Mouse (Mus musculus): ENCODE measurements around the gene Afg1l. TPM values are rescaled to one million over a fixed set of nuclear protein-coding genes. Genes with fewer than 3 reads are reported as not detected.

The Afg1l gene
- 7.1 and 8.1 TPM in 2 replicates for total RNA-seq (2014; rRNA removed)
- 6.6 and 7.9 TPM in 2 replicates for polyA plus RNA-seq (2015; fragmentation: Nextera tagmentation; extraction: Ambion mirVana)

- under 1% methylated on average over 29 of the region's 29 CpGs for WGBS
- peak; percentile 96 for ATAC-seq
Measured at GRCm38 (mm10) chr10:42478341-42478720, at the start of gene Afg1l. TSS of gene Afg1l (minus strand) at chr10:42478565.

GRCm38 (mm10) chr10:42525682-42526081, 47.3 kb upstream of the Afg1l start:
- Histone ChIP-seq H3K27ac (no peak overlapping the region), H3K9ac (replicated peaks; ENCODE audit: low read length) (no peak overlapping the region), H3K9me3 (ENCODE audit: low read length) (no peaks in the 10 kb centered on the region), H3K27me3 (ENCODE audit: insufficient read depth, low read length) (no peaks in the 10 kb centered on the region), H3K4me2 (ENCODE audit: low read depth, low read length) (no peak overlapping the region), H3K4me3 (ENCODE audit: low read length) (no peak overlapping the region), H3K4me1 (ENCODE audit: insufficient read depth, low read length) (no peaks in the 10 kb centered on the region), H3K36me3 (ENCODE audit: insufficient read depth, low read length) (peaks cover 13% of the 10 kb centered on the region)
- TF ChIP-seq CTCF (IDR thresholded peaks at IDR 0.05; ENCODE audit: low read depth), result no peak
- DNase-seq (ENCODE audit: low spot score) (no peak), ATAC-seq (no peak)
- 94% methylated on average over 3 of the region's 3 CpGs for WGBS

More at GRCm38 (mm10) chr10:42478341-42478720, at the start of gene Afg1l:
- peak; percentile 96 for DNase-seq (ENCODE audit: low spot score)
- H3K9me3 ChIP-seq (ENCODE audit: low read length), result no peaks in the 10 kb centered on the region
- no peaks in the 10 kb centered on the region for H3K36me3 ChIP-seq (ENCODE audit: insufficient read depth, low read length)
- peak within 1 kb of the TSS; percentile 78 for H3K4me2 ChIP-seq (ENCODE audit: low read depth, low read length)
- no peaks in the 10 kb centered on the region for H3K27me3 ChIP-seq (ENCODE audit: insufficient read depth, low read length)
- peak; percentile 49 for TF ChIP-seq CTCF (IDR thresholded peaks at IDR 0.05; ENCODE audit: low read depth)
- H3K9ac ChIP-seq (replicated peaks; ENCODE audit: low read length), result peak within 1 kb of the TSS; percentile 68
- no peaks in the 10 kb centered on the region for H3K4me1 ChIP-seq (ENCODE audit: insufficient read depth, low read length)
- peak within 1 kb of the TSS; percentile 65 for H3K4me3 ChIP-seq (ENCODE audit: low read length)
- peak within 1 kb of the TSS; percentile 77 for H3K27ac ChIP-seq

DNA sequence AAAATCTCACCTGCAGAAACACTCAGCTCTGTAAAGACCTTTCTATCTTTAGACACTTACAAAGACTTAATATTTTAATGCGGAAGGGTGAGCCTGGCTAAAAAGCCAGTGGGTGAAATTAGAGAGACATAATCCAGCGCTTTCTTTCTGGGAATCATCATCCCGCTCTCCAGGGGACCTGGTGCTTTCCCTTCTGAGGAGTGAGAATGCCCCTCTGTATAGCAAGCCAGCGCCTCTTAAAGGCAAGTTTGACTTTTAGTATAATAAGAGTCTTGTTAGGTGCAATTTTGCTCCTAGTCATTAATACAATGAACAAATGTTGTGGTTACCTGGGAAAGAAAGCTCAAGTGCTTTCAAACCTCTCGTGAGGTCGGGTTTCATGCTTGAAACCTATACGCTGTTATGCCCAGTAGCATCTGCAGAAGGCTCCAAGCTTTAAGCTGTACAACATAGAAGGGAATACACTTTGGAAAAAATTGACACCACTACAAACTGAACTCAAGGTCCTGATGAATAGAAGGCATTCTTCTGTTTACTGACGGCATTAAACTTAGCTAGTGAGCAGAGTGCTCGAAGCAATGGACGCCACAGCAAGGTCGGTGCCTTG, 45.3 kb upstream of the Afg1l start:
- no peaks in the 10 kb centered on the region for H3K4me1 ChIP-seq (ENCODE audit: insufficient read depth, low read length)
- TF ChIP-seq CTCF (IDR thresholded peaks at IDR 0.05; ENCODE audit: low read depth), result no peak
- no peak for DNase-seq (ENCODE audit: low spot score)
- no peak overlapping the region for H3K9ac ChIP-seq (replicated peaks; ENCODE audit: low read length)
- no peak overlapping the region for H3K4me2 ChIP-seq (ENCODE audit: low read depth, low read length)
- 67% methylated on average over 11 of the region's 11 CpGs for WGBS
- H3K36me3 ChIP-seq (ENCODE audit: insufficient read depth, low read length), result peaks cover 6% of the 10 kb centered on the region
- H3K27me3 ChIP-seq (ENCODE audit: insufficient read depth, low read length), result no peaks in the 10 kb centered on the region
- no peak overlapping the region for H3K27ac ChIP-seq
- no peak for ATAC-seq
- no peaks in the 10 kb centered on the region for H3K9me3 ChIP-seq (ENCODE audit: low read length)
- no peak overlapping the region for H3K4me3 ChIP-seq (ENCODE audit: low read length)

DNA sequence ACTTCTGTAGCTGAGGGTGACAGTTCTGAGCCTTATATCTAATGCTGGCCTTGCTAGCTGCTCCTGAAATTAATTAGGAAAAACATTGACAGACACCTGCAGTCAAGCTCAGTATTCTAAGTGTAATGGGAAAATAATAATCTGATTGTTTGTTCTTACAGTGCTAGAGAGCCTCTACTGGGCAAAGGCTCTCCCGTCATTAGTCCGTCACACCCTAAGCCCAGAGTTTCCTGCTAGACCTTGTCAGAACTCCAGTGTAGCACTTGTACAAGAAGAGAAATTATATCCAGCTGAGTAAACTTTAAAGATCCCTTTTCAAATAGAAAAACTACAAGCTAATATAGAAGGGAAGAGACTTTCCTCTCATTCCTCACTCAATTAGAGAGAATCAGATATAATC, 44.5 kb upstream of the Afg1l start:
- Histone ChIP-seq H3K9ac (replicated peaks; ENCODE audit: low read length) (no peak overlapping the region), H3K9me3 (ENCODE audit: low read length) (no peaks in the 10 kb centered on the region), H3K27me3 (ENCODE audit: insufficient read depth, low read length) (no peaks in the 10 kb centered on the region), H3K4me2 (ENCODE audit: low read depth, low read length) (no peak overlapping the region), H3K4me1 (ENCODE audit: insufficient read depth, low read length) (no peaks in the 10 kb centered on the region), H3K36me3 (ENCODE audit: insufficient read depth, low read length) (no peaks in the 10 kb centered on the region; the same call in 1 of the 2 replicates), H3K4me3 (ENCODE audit: low read length) (no peak overlapping the region), H3K27ac (no peak overlapping the region)
- 49% methylated on average over 2 of the region's 2 CpGs for WGBS
- ATAC-seq, result no peak
- no peak for TF ChIP-seq CTCF (IDR thresholded peaks at IDR 0.05; ENCODE audit: low read depth)
- no peak for DNase-seq (ENCODE audit: low spot score)

DNA sequence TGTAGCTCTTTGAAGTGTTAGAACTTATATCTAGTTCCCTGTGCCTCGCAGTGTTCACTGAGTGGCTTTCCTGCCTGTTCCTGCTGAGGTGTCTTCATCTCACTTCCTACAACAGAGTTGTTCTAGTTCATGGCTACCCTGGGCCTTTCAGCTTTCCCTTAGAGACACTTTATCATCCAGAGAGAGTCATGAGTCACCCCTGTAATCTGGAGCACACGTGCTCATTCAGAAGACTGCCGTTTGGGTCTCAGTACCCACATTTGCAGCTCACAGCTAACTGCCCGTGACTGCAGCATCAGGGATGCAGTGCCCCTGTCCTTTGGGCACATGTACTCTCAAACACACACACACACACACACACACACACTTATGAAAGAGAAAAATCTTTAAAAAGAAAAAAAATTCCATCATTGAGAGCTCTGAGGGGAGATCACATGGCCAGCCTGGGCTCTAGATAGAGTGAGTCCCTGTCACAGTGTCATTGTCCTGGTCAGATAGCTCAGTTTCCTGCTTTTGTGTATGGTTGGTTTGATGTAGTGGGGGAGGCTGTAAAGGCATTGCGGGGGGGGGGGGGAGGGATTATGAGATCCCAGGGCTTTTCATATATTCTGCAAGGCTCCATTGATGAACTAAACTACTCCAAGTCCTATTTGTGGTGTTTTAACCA, 43.1 kb upstream of the Afg1l start:
- Histone ChIP-seq H3K9ac (replicated peaks; ENCODE audit: low read length) (no peak overlapping the region), H3K4me1 (ENCODE audit: insufficient read depth, low read length) (no peaks in the 10 kb centered on the region), H3K27ac (no peak overlapping the region), H3K27me3 (ENCODE audit: insufficient read depth, low read length) (no peaks in the 10 kb centered on the region), H3K9me3 (ENCODE audit: low read length) (no peaks in the 10 kb centered on the region), H3K36me3 (ENCODE audit: insufficient read depth, low read length) (no peaks in the 10 kb centered on the region; the same call in 1 of the 2 replicates), H3K4me3 (ENCODE audit: low read length) (no peak overlapping the region), H3K4me2 (ENCODE audit: low read depth, low read length) (no peak overlapping the region)
- TF ChIP-seq CTCF (IDR thresholded peaks at IDR 0.05; ENCODE audit: low read depth), result no peak
- WGBS, result 69% methylated on average over 5 of the region's 5 CpGs
- no peak for DNase-seq (ENCODE audit: low spot score)
- no peak for ATAC-seq

GRCm38 (mm10) chr10:42518363-42518762, 40.0 kb upstream of the Afg1l start:
- no peak for TF ChIP-seq CTCF (IDR thresholded peaks at IDR 0.05; ENCODE audit: low read depth)

DNA sequence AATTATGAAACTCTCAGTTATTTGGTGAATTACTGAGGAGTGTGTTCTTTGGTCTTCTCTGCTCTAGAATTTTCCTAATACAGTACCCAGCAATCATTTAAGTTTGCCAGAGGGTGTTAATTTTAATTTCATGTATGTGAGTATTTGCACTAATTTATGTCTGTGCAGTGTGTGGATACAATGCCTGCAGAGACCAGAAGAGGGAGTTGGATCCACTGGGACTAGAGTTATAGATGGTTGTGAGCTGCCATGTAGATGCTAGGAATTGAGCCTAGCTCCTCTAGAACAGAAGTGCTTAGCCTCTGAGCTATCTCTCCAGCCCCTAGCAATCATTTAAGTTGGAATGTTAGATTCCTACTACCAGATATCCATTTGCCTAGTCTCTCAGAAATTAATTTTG, 35.8 kb upstream of the Afg1l start:
- Histone ChIP-seq H3K27ac (no peak overlapping the region), H3K27me3 (ENCODE audit: insufficient read depth, low read length) (no peaks in the 10 kb centered on the region), H3K9me3 (ENCODE audit: low read length) (no peaks in the 10 kb centered on the region), H3K4me1 (ENCODE audit: insufficient read depth, low read length) (no peaks in the 10 kb centered on the region), H3K4me3 (ENCODE audit: low read length) (no peak overlapping the region), H3K9ac (replicated peaks; ENCODE audit: low read length) (no peak overlapping the region), H3K36me3 (ENCODE audit: insufficient read depth, low read length) (no peaks in the 10 kb centered on the region), H3K4me2 (ENCODE audit: low read depth, low read length) (no peak overlapping the region)
- DNase-seq (ENCODE audit: low spot score) (no peak), ATAC-seq (no peak)
- TF ChIP-seq CTCF (IDR thresholded peaks at IDR 0.05; ENCODE audit: low read depth), result no peak

More at GRCm38 (mm10) chr10:42518363-42518762, 40.0 kb upstream of the Afg1l start:
- Histone ChIP-seq H3K36me3 (ENCODE audit: insufficient read depth, low read length) (no peaks in the 10 kb centered on the region), H3K9me3 (ENCODE audit: low read length) (no peaks in the 10 kb centered on the region), H3K9ac (replicated peaks; ENCODE audit: low read length) (no peak overlapping the region), H3K4me3 (ENCODE audit: low read length) (no peak overlapping the region), H3K4me1 (ENCODE audit: insufficient read depth, low read length) (no peaks in the 10 kb centered on the region), H3K4me2 (ENCODE audit: low read depth, low read length) (no peak overlapping the region), H3K27ac (no peak overlapping the region), H3K27me3 (ENCODE audit: insufficient read depth, low read length) (no peaks in the 10 kb centered on the region)
- DNase-seq (ENCODE audit: low spot score) (no peak), ATAC-seq (no peak)
- 90% methylated on average over 8 of the region's 8 CpGs for WGBS

All from hindbrain, postnatal 0 days (tissue).